ENCODE assay signal across 9 mouse cellular contexts in the genomic region with DNA sequence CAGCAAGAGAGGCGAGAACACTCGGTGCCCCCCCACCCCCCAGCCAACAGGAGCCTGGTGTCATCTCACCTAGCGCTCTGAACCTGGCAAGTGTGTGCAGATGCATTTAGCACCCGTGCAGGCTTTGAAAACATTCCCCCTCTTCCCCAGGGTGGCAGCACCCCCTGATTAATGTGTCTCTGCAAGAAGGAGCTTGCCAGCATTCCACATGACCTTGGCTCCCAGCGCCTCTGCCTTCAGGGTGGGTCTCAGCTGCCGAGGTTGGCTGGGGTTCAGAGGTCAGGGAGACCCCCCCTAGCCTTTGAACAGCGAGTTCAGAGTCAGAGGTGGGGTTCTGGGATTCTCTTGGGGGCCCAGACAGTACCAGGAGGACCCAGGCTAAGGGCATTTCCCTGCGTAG.
DNase-seq lines count a peak whose midpoint lies in the region; ATAC-seq and TF ChIP-seq lines count a peak whose summit lies in the region.
"Had no signal": no experiment of that assay in that cellular context is flagged by ENCODE, and none has a peak within 500 bp of the region (broad histone marks: within the 10 kb centered on the region; RNA-seq: fewer than 3 reads in every experiment).

No protein-coding gene starts in this region.

- DNase-seq in layer of hippocampus, adult 2 months (ENCODE audit: low spot score in 2 of 2): no peak
- DNase-seq in layer of hippocampus, postnatal 25 days (ENCODE audit: extremely low spot score in 1 of 2, low spot score in 1 of 2): no peak
- DNase-seq in frontal cortex, postnatal 25 days (ENCODE audit: low spot score in 2 of 2): no peak
- DNase-seq in thymus, adult 18-20 months: no peak
- no peak for DNase-seq in Muller cell, postnatal 12 days (ENCODE audit: inconsistent ontology term)
- DNase-seq: lung, postnatal 36 days had no signal

- peak overlapping the region; percentile 49; the same call in 1 of the 2 replicates for H3K4me2 ChIP-seq in forebrain, embryonic 12.5 days
- H3K4me2 ChIP-seq in hindbrain, embryonic 16.5 days (ENCODE audit: low read length): peak overlapping the region; percentile 17; the same call in 1 of the 2 replicates
- peak overlapping the region; percentile 4 for H3K4me2 ChIP-seq in neural tube, embryonic 13.5 days

- 33% methylated on average over 8 of the region's 8 CpGs for WGBS in forebrain, embryonic 12.5 days
- WGBS in hindbrain, embryonic 16.5 days: 26% methylated on average over 8 of the region's 8 CpGs
- WGBS in neural tube, embryonic 13.5 days: 23% methylated on average over 8 of the region's 8 CpGs

- TF ChIP-seq CTCF in layer of hippocampus, adult 2 months (conservative IDR thresholded peaks at IDR 0.05): no peak

- H3K36me3 ChIP-seq in forebrain, embryonic 12.5 days (replicated peaks): no peaks in the 10 kb centered on the region
- H3K36me3 ChIP-seq in hindbrain, embryonic 16.5 days (ENCODE audit: control insufficient read depth, insufficient read depth, low read length): no peaks in the 10 kb centered on the region
- no peaks in the 10 kb centered on the region for H3K36me3 ChIP-seq in neural tube, embryonic 13.5 days

- H3K9me3 ChIP-seq in forebrain, embryonic 12.5 days: no peaks in the 10 kb centered on the region
- H3K9me3 ChIP-seq in hindbrain, embryonic 16.5 days (ENCODE audit: control insufficient read depth, low read length): no peaks in the 10 kb centered on the region
- H3K9me3 ChIP-seq in neural tube, embryonic 13.5 days: no peaks in the 10 kb centered on the region

- peak overlapping the region; percentile 36; the same call in 1 of the 2 replicates for H3K9ac ChIP-seq in forebrain, embryonic 12.5 days
- H3K9ac ChIP-seq in hindbrain, embryonic 16.5 days (ENCODE audit: low read depth, low read length): peak overlapping the region; percentile 22
- peak overlapping the region; percentile 54 for H3K9ac ChIP-seq in neural tube, embryonic 13.5 days

- peak overlapping the region; percentile 19; the same call in 1 of the 2 replicates for H3K27ac ChIP-seq in layer of hippocampus, adult 2 months
- peak overlapping the region; percentile 97 for H3K27ac ChIP-seq in forebrain, embryonic 12.5 days
- peak overlapping the region; percentile 64 for H3K27ac ChIP-seq in hindbrain, embryonic 16.5 days (ENCODE audit: low read depth, low read length)
- H3K27ac ChIP-seq in neural tube, embryonic 13.5 days (replicated peaks): peak overlapping the region; percentile 90

- peaks cover 100% of the 10 kb centered on the region for H3K4me1 ChIP-seq in forebrain, embryonic 12.5 days
- H3K4me1 ChIP-seq in hindbrain, embryonic 16.5 days (ENCODE audit: control insufficient read depth, insufficient read depth, low read depth, low read length): peaks cover 78% of the 10 kb centered on the region
- H3K4me1 ChIP-seq in neural tube, embryonic 13.5 days (replicated peaks): peaks cover 100% of the 10 kb centered on the region

- no peak for ATAC-seq in forebrain, embryonic 12.5 days (ENCODE audit: low FRiP score)
- ATAC-seq in hindbrain, embryonic 16.5 days: no peak
- no peak for ATAC-seq in neural tube, embryonic 13.5 days (ENCODE audit: low read depth)

- H3K27me3 ChIP-seq in forebrain, embryonic 12.5 days: peaks cover 38% of the 10 kb centered on the region
- no peaks in the 10 kb centered on the region for H3K27me3 ChIP-seq in hindbrain, embryonic 16.5 days (replicated peaks; ENCODE audit: control insufficient read depth, insufficient read depth, low read length)
- no peaks in the 10 kb centered on the region for H3K27me3 ChIP-seq in neural tube, embryonic 13.5 days

- H3K4me3 ChIP-seq in layer of hippocampus, adult 2 months: no peak overlapping the region
- no peak overlapping the region for H3K4me3 ChIP-seq in forebrain, embryonic 12.5 days (replicated peaks)
- H3K4me3 ChIP-seq in hindbrain, embryonic 16.5 days (ENCODE audit: low read length): no peak overlapping the region
- H3K4me3 ChIP-seq in neural tube, embryonic 13.5 days: no peak overlapping the region

Comparison
In these comparisons a context has a peak if more than half of its experiments do, and no peak if none do; other contexts are left out.
1. H3K27ac ChIP-seq: peak in every context shown above with its lines; median percentile 97 in forebrain, embryonic 12.5 days; 90 in neural tube, embryonic 13.5 days; 64 in hindbrain, embryonic 16.5 days; 19 in layer of hippocampus, adult 2 months.